Mouse (Mus musculus) left cerebral cortex, adult 8-10 months (tissue): ENCODE measurements around the gene Cpeb3. TPM values are rescaled to one million over a fixed set of nuclear protein-coding genes. Genes with fewer than 3 reads are reported as not detected.
"Not testable (repeated sequence)": the region's sequence is repeated elsewhere in the genome, so short reads cannot be mapped to it uniquely, and the experiment has no call there.

Experiments
- DNase-seq, 2 experiments: peaks; one replicate each; pipeline ENCODE4 v3.0.0; 2022; ENCODE audit warnings: low spot score in 2 of 2
- total RNA-seq, 4 experiments: library from RNA; stranded (reverse); gene quantifications; 2 replicates each; pipeline ENCODE4 v1.2.4; 2022

Cpeb3 gene
- total RNA-seq, 4 experiments from 2014 or later = 83.3 to 89.9 (median 85.4) TPM

- DNase-seq = peak; percentile 80 to 88
These were observed 862 bp downstream of the Cpeb3 start, which contains the start of gene March5 for GRCm38 (mm10) chr19:37207303-37208175. Gene March5 (plus strand): TSS chr19:37207543.

GRCm38 (mm10) chr19:37206641-37207302 lies 1.6 kb downstream of the Cpeb3 start:
- DNase-seq = peak; percentile 30 to 49

GRCm38 (mm10) chr19:37205155-37205554 lies 3.2 kb downstream of the Cpeb3 start:
- not testable (repeated sequence) for DNase-seq

GRCm38 (mm10) chr19:37203371-37203770 lies 5.0 kb downstream of the Cpeb3 start:
- no peak for DNase-seq

- no peak for DNase-seq
These were observed 8.5 kb downstream of the Cpeb3 start for GRCm38 (mm10) chr19:37199889-37200288.

GRCm38 (mm10) chr19:37198165-37198880 lies 10.1 kb downstream of the Cpeb3 start:
- DNase-seq = no peak

- no peak for DNase-seq
These were observed 15.8 kb downstream of the Cpeb3 start for GRCm38 (mm10) chr19:37192475-37193058.

GRCm38 (mm10) chr19:37188366-37188948 lies 19.9 kb downstream of the Cpeb3 start:
- no peak for DNase-seq

- DNase-seq = peak in 1 of 2 experiments; percentile 48
These were observed 30.3 kb downstream of the Cpeb3 start for GRCm38 (mm10) chr19:37177819-37178708.

- no peak for DNase-seq
These were observed 31.4 kb downstream of the Cpeb3 start for GRCm38 (mm10) chr19:37176879-37177462.

- no peak for DNase-seq
These were observed 32.5 kb downstream of the Cpeb3 start for GRCm38 (mm10) chr19:37175919-37176318.

- DNase-seq = no peak
These were observed 33.0 kb downstream of the Cpeb3 start for GRCm38 (mm10) chr19:37175436-37175805.

GRCm38 (mm10) chr19:37174716-37175435 lies 33.5 kb downstream of the Cpeb3 start:
- peak; percentile 56 to 62 for DNase-seq

- peak; percentile 53 to 56 for DNase-seq
These were observed 34.2 kb downstream of the Cpeb3 start for GRCm38 (mm10) chr19:37174116-37174715.

- DNase-seq = no peak
These were observed 34.9 kb downstream of the Cpeb3 start for GRCm38 (mm10) chr19:37173331-37174115.

GRCm38 (mm10) chr19:37172566-37173130 lies 35.8 kb downstream of the Cpeb3 start:
- DNase-seq = no peak

- no peak for DNase-seq
These were observed 36.3 kb downstream of the Cpeb3 start for GRCm38 (mm10) chr19:37172096-37172495.
